Mouse (Mus musculus) ES-E14 (cell line): Measurements from ENCODE around the gene Bicdl1. TPM values are rescaled to one million over a fixed set of nuclear protein-coding genes. Genes with fewer than 3 reads are reported as not detected.

ENCODE experiments used
- DNase-seq: peaks from one replicate; pipeline ENCODE4 v3.0.0-alpha.2; 2013; ENCODE audit warnings: low read depth, low spot score
- H3K27ac ChIP-seq: 2 replicates; pipeline ENCODE4 v1.5.1; 2012; ENCODE audit warnings: low read depth, mild to moderate bottlenecking, low read length, moderate library complexity, mixed read lengths; ENCODE audit not compliant: poor library complexity, insufficient read depth, severe bottlenecking
- H3K36me3 ChIP-seq: 2 replicates; pipeline ENCODE4 v1.6.1; 2012; ENCODE audit warnings: mild to moderate bottlenecking, low read length, moderate library complexity, mixed read lengths; ENCODE audit not compliant: control insufficient read depth, poor library complexity, insufficient read depth, severe bottlenecking
- H3K4me1 ChIP-seq, 2 experiments: fragments of 150-350 bp in 1 of 2; sonication (generic) in 1 of 2; 2 replicates each; pipeline ENCODE4 v1.6.1; 2012; ENCODE audit warnings: low read length in 2 of 2, mild to moderate bottlenecking in 1 of 2, mixed read lengths in 1 of 2; ENCODE audit not compliant: control insufficient read depth in 2 of 2, insufficient read depth in 2 of 2, poor library complexity in 1 of 2
- H3K4me3 ChIP-seq, 2 experiments: fragments of 150-350 bp in 1 of 2; sonication (generic) in 1 of 2; 2 replicates each; pipeline ENCODE4 v1.5.1; 2012; ENCODE audit warnings: low read length in 2 of 2, low read depth in 1 of 2, mild to moderate bottlenecking in 1 of 2, mixed read lengths in 1 of 2; ENCODE audit not compliant: insufficient read depth in 1 of 2, poor library complexity in 1 of 2, severe bottlenecking in 1 of 2
- H3K9ac ChIP-seq: 2 replicates; pipeline ENCODE4 v1.6.1; 2012; ENCODE audit warnings: low read depth, mild to moderate bottlenecking, low read length, mixed read lengths; ENCODE audit not compliant: poor library complexity, insufficient read depth, severe bottlenecking
- H3K9me3 ChIP-seq: fragments of 150-350 bp; sonication (generic); 2 replicates; pipeline ENCODE4 v1.6.1; 2012; ENCODE audit warnings: low read depth, mild to moderate bottlenecking, low read length; ENCODE audit not compliant: control insufficient read depth, insufficient read depth
- CHD2 ChIP-seq: IDR thresholded peaks from 2 replicates; pipeline ENCODE4 v1.6.1; 2014; ENCODE audit warnings: mild to moderate bottlenecking, low read depth, low read length, inconsistent platforms
- HCFC1 ChIP-seq: IDR thresholded peaks from 2 replicates; pipeline ENCODE4 v1.6.1; 2012; ENCODE audit warnings: low read length, inconsistent platforms, borderline replicate concordance; ENCODE audit not compliant: insufficient read depth
- MAFK ChIP-seq: IDR thresholded peaks from 2 replicates; pipeline ENCODE4 v1.6.1; 2014; ENCODE audit warnings: mild to moderate bottlenecking, low read depth, low read length, inconsistent platforms; ENCODE audit not compliant: insufficient read depth
- ZC3H11A ChIP-seq: IDR thresholded peaks from 2 replicates; pipeline ENCODE4 v1.6.1; 2012; ENCODE audit warnings: low read depth, mild to moderate bottlenecking, inconsistent platforms, low read length, borderline replicate concordance
- ZNF384 ChIP-seq: IDR thresholded peaks from 2 replicates; pipeline ENCODE4 v1.6.1; 2012; ENCODE audit warnings: low read depth, low read length, inconsistent platforms
- in situ Hi-C, 2 experiments: fragments of 600-800 bp; cut with MboI; formaldehyde crosslinking; loops; one replicate each; pipeline ENCODE4 v1.15.1; 2025; ENCODE audit warnings: low sequenced_read_pairs in 2 of 2, inconsistent platforms in 1 of 2; ENCODE audit not compliant: unreplicated experiment in 2 of 2
- total RNA-seq: library from RNA; depleted of rRNA; stranded (reverse); fragments of 300-350 nt; gene quantifications from 2 replicates; pipeline ENCODE4 v1.2.3, GENCODE M21; 2012

The Bicdl1 gene
- total RNA-seq, 1 experiment: 18.5 TPM

- H3K9ac ChIP-seq: no peak overlapping the region
- no peak overlapping the region for H3K27ac ChIP-seq
- H3K36me3 ChIP-seq: peaks cover 2% of the 10 kb centered on the region; the same call in 1 of the 2 replicates
- no peak overlapping the region for H3K4me3 ChIP-seq
- no peak for DNase-seq
- H3K9me3 ChIP-seq: no peaks in the 10 kb centered on the region
- H3K4me1 ChIP-seq: no peaks in the 10 kb centered on the region
- TF ChIP-seq ZNF384 (no peak), ZC3H11A (no peak), CHD2 (no peak), HCFC1 (no peak), MAFK (no peak)
- in situ Hi-C loops: no loop called here
Observed at GRCm38 (mm10) chr5:115666366-115667065, 64.9 kb downstream of the Bicdl1 start.

- H3K27ac ChIP-seq: no peak overlapping the region
- in situ Hi-C loops: no loop called here
- no peak overlapping the region for H3K4me3 ChIP-seq
- H3K4me1 ChIP-seq: peaks cover 0 to 3% of the 10 kb centered on the region in 2 experiments; a peak in 1 of 4 replicates
- H3K36me3 ChIP-seq: peaks cover 2% of the 10 kb centered on the region; the same call in 1 of the 2 replicates
- DNase-seq: no peak
- H3K9ac ChIP-seq: no peak overlapping the region
- TF ChIP-seq ZC3H11A: no peak
- TF ChIP-seq CHD2: no peak
- TF ChIP-seq HCFC1: no peak
- TF ChIP-seq ZNF384: no peak
- no peak for TF ChIP-seq MAFK
- no peaks in the 10 kb centered on the region for H3K9me3 ChIP-seq
Observed at GRCm38 (mm10) chr5:115662658-115663057, 68.8 kb downstream of the Bicdl1 start.

GRCm38 (mm10) chr5:115658352-115658751 is 73.1 kb downstream of the Bicdl1 start:
- Histone ChIP-seq H3K4me1 (peaks cover 0 to 8% of the 10 kb centered on the region in 2 experiments; a peak in 1 of 4 replicates), H3K9ac (no peak overlapping the region), H3K9me3 (no peaks in the 10 kb centered on the region), H3K4me3 (no peak overlapping the region), H3K27ac (no peak overlapping the region), H3K36me3 (peaks cover 2% of the 10 kb centered on the region; the same call in 1 of the 2 replicates)
- in situ Hi-C loops: no loop called here
- TF ChIP-seq HCFC1 (no peak), MAFK (peak; percentile 97), ZC3H11A (no peak)
- DNase-seq: no peak

- in situ Hi-C loops: no loop called here
- no peak for TF ChIP-seq ZNF384
- TF ChIP-seq HCFC1: no peak
- TF ChIP-seq MAFK: no peak
- no peaks in the 10 kb centered on the region; the same call in 1 of the 2 replicates for H3K36me3 ChIP-seq
- no peak overlapping the region for H3K9ac ChIP-seq
- peaks cover 0 to 8% of the 10 kb centered on the region in 2 experiments; a peak in 1 of 4 replicates for H3K4me1 ChIP-seq
- no peak overlapping the region for H3K4me3 ChIP-seq
- DNase-seq: no peak
- H3K9me3 ChIP-seq: no peaks in the 10 kb centered on the region
- H3K27ac ChIP-seq: no peak overlapping the region
Observed at GRCm38 (mm10) chr5:115657234-115657633, 74.2 kb downstream of the Bicdl1 start.
